ENCODE assay signal across 21 mouse cellular contexts in the genomic region with DNA sequence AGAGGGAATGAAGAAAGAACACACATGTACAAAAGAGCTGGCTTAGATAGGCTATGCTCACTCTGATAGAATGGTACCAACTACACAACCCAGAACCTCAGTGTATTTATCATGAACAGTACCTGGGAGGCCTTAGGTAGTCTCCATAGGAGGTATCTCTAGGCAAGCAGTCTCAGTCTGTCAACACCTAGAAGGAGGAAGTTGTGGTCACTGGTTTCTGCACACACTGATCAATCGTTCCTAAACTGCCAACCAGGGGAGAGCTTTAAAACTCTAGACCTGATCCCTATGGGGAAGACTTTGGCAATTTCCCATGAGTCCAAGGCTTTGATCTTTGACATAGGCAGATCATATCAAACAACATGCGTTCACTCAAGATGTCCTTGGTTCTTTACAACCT. TPM values are rescaled to one million over a fixed set of nuclear protein-coding genes. Genes with fewer than 3 reads are reported as not detected.
A peak's percentile ranks its signal among the peaks of the same experiment; 100 is the strongest.
DNase-seq lines count a peak whose midpoint lies in the region; ATAC-seq and TF ChIP-seq lines count a peak whose summit lies in the region.
"Had no signal": no experiment of that assay in that cellular context is flagged by ENCODE, and none has a peak within 500 bp of the region (broad histone marks: within the 10 kb centered on the region; RNA-seq: fewer than 3 reads in every experiment).

No protein-coding gene starts in this region.

- no peaks in the 10 kb centered on the region for H3K27me3 ChIP-seq in limb, embryonic 15.5 days
- H3K27me3 ChIP-seq in midbrain, embryonic 10.5 days (ENCODE audit: low read depth, poor library complexity, severe bottlenecking), result no peaks in the 10 kb centered on the region
- H3K27me3 ChIP-seq: heart, embryonic 12.5 days; hindbrain, embryonic 15.5 days; Patski had no signal

- H3K4me2 ChIP-seq in limb, embryonic 15.5 days, result no peak overlapping the region
- H3K4me2 ChIP-seq: heart, embryonic 12.5 days; hindbrain, embryonic 15.5 days had no signal

- no peak for DNase-seq in layer of hippocampus, adult 2 months (ENCODE audit: low spot score in 2 of 2)
- DNase-seq in layer of hippocampus, adult 8-10 months (ENCODE audit: low spot score in 2 of 2), result no peak
- DNase-seq in midbrain, embryonic 10.5 days (ENCODE audit: low spot score), result no peak
- no peak for DNase-seq in c-Kit-positive CD71-positive TER-119-positive erythroid progenitor cells, embryonic 14.5 days (ENCODE audit: low spot score)
- DNase-seq: adrenal gland, postnatal 14 days; cerebellum, adult 18-20 months; cerebellum, adult 9-11 months; cerebellum, postnatal 36 days; gastrocnemius, postnatal 36 days had no signal

- peaks cover 6% of the 10 kb centered on the region; the same call in 1 of the 2 replicates for H3K4me1 ChIP-seq in limb, embryonic 15.5 days
- no peaks in the 10 kb centered on the region for H3K4me1 ChIP-seq in midbrain, embryonic 10.5 days
- H3K4me1 ChIP-seq: forebrain, embryonic 10.5 days; hindbrain, embryonic 15.5 days had no signal

- 47% methylated on average over 2 of the region's 2 CpGs for WGBS in limb, embryonic 15.5 days
- WGBS in midbrain, embryonic 10.5 days, result 81% methylated on average over 2 of the region's 2 CpGs

- no peaks in the 10 kb centered on the region for H3K36me3 ChIP-seq in limb, embryonic 15.5 days
- H3K36me3 ChIP-seq in midbrain, embryonic 10.5 days, result no peaks in the 10 kb centered on the region
- H3K36me3 ChIP-seq: embryonic facial prominence, embryonic 10.5 days; forebrain, embryonic 10.5 days; heart, embryonic 12.5 days; hindbrain, embryonic 15.5 days had no signal

- H3K4me3 ChIP-seq in layer of hippocampus, adult 2 months, result no peak overlapping the region
- H3K4me3 ChIP-seq in limb, embryonic 15.5 days, result no peak overlapping the region
- H3K4me3 ChIP-seq in midbrain, embryonic 10.5 days, result no peak overlapping the region
- H3K4me3 ChIP-seq: embryonic facial prominence, embryonic 10.5 days; forebrain, embryonic 10.5 days; heart, embryonic 12.5 days; hindbrain, embryonic 15.5 days had no signal

- H3K9me3 ChIP-seq in limb, embryonic 15.5 days, result no peaks in the 10 kb centered on the region
- H3K9me3 ChIP-seq in midbrain, embryonic 10.5 days (replicated peaks), result no peaks in the 10 kb centered on the region
- H3K9me3 ChIP-seq: embryonic facial prominence, embryonic 10.5 days; forebrain, embryonic 10.5 days; heart, embryonic 12.5 days; hindbrain, embryonic 15.5 days had no signal

- peak overlapping the region; percentile 61 for H3K27ac ChIP-seq in layer of hippocampus, adult 2 months
- H3K27ac ChIP-seq in limb, embryonic 15.5 days, result peak overlapping the region; percentile 59; the same call in 1 of the 2 replicates
- no peak overlapping the region for H3K27ac ChIP-seq in midbrain, embryonic 10.5 days (replicated peaks)
- H3K27ac ChIP-seq: embryonic facial prominence, embryonic 10.5 days; forebrain, embryonic 10.5 days; hindbrain, embryonic 15.5 days had no signal

- TF ChIP-seq CTCF in layer of hippocampus, adult 2 months (conservative IDR thresholded peaks at IDR 0.05), result no peak

- no peak overlapping the region for H3K9ac ChIP-seq in limb, embryonic 15.5 days
- H3K9ac ChIP-seq: heart, embryonic 12.5 days; hindbrain, embryonic 15.5 days had no signal

- ATAC-seq in common myeloid progenitor, adult 5-6 weeks (replicated peaks; ENCODE audit: low read depth, poor library complexity, severe bottlenecking), result peak; percentile 80
- ATAC-seq in limb, embryonic 15.5 days (ENCODE audit: insufficient number of reproducible peaks, low FRiP score, low TSS enrichment, low read depth), result no peak
- peak; percentile 58; the same call in 1 of the 2 replicates for ATAC-seq in neutrophil, adult 5-6 weeks (ENCODE audit: extremely low read depth, insufficient number of reproducible peaks, low FRiP score, poor library complexity, severe bottlenecking)
- no peak for ATAC-seq in erythroid progenitor cell, adult 5-6 weeks (replicated peaks; ENCODE audit: low FRiP score, poor library complexity, severe bottlenecking)
- ATAC-seq: activated CD4-positive, CD25-positive, alpha-beta regulatory T cell, adult 4 months; forebrain, embryonic 14.5 days; Patski had no signal

RNA-seq across cellular contexts. Expression of a gene that starts 44.7 kb away (rescaled TPM):
- total RNA-seq in layer of hippocampus, adult 2 months (2021), result 10 to 100 TPM; 75.5 TPM
- 10 to 100 TPM; 54.3 to 76.5 (median 65.3) TPM for total RNA-seq in layer of hippocampus, adult 8-10 months (2022)
- not detected in 2 replicates for total RNA-seq in common myeloid progenitor, adult 5-6 weeks (2017)
- polyA plus RNA-seq in limb, embryonic 15.5 days (2015; fragmentation: Nextera tagmentation; extraction: Ambion mirVana), result 3.1 and 3.9 TPM in 2 replicates
- total RNA-seq in neutrophil, adult 5-6 weeks (2017), result 2.0 and 3.6 TPM in 2 replicates
- total RNA-seq in erythroid progenitor cell, adult 5-6 weeks (2015; ENCODE audit: low replicate concordance), result not detected in 2 replicates
- not detected in 2 replicates for total RNA-seq in erythroid progenitor cell, adult 5-6 weeks (2017; ENCODE audit: low replicate concordance)
- polyA plus RNA-seq in midbrain, embryonic 10.5 days (2016; fragmentation: Nextera tagmentation; extraction: Ambion mirVana), result 0.51 and 0.86 TPM in 2 replicates
- polyA plus RNA-seq: activated CD4-positive, CD25-positive, alpha-beta regulatory T cell, adult 4 months; C2C12; Patski had no signal

RNA-seq across cellular contexts. Expression of a gene that starts 57.5 kb away (rescaled TPM):
- total RNA-seq in layer of hippocampus, adult 2 months (2021), result 1 to 10 TPM; 5.3 to 6.9 TPM
- total RNA-seq in layer of hippocampus, adult 8-10 months (2022), result 10 to 100 TPM in 1 of 4 experiments, 1 to 10 TPM in 3; 5.9 to 10.5 (median 7.9) TPM
- total RNA-seq in common myeloid progenitor, adult 5-6 weeks (2017), result 5.6 and 5.8 TPM in 2 replicates
- polyA plus RNA-seq in limb, embryonic 15.5 days (2015; fragmentation: Nextera tagmentation; extraction: Ambion mirVana), result 28.5 and 29.1 TPM in 2 replicates
- total RNA-seq in neutrophil, adult 5-6 weeks (2017), result 17.3 and 18.0 TPM in 2 replicates
- total RNA-seq in erythroid progenitor cell, adult 5-6 weeks (2015; ENCODE audit: low replicate concordance), result 3.4 and 4.7 TPM in 2 replicates
- 0.45 and 3.2 TPM in 2 replicates for total RNA-seq in erythroid progenitor cell, adult 5-6 weeks (2017; ENCODE audit: low replicate concordance)
- 8.2 and 13.0 TPM in 2 replicates for polyA plus RNA-seq in midbrain, embryonic 10.5 days (2016; fragmentation: Nextera tagmentation; extraction: Ambion mirVana)
- polyA plus RNA-seq: Patski had no signal

Comparison
In these comparisons a context has a peak if more than half of its experiments do, and no peak if none do; other contexts are left out.
1. ATAC-seq: peak in common myeloid progenitor, adult 5-6 weeks (single experiment) and neutrophil, adult 5-6 weeks (single experiment); none in limb, embryonic 15.5 days (single experiment) and erythroid progenitor cell, adult 5-6 weeks (single experiment).
2. RNA of a gene that starts 44.7 kb away (total RNA-seq): 75.5 TPM in layer of hippocampus, adult 2 months and 54.3 to 76.5 TPM in layer of hippocampus, adult 8-10 months; 2.0 to 3.6 TPM in neutrophil, adult 5-6 weeks, not detected in common myeloid progenitor, adult 5-6 weeks and not detected in erythroid progenitor cell, adult 5-6 weeks; every median in the first group is over 10 times any median in the second.